Mouse (Mus musculus): ENCODE data around the gene Zfp580. TPM values are rescaled to one million over a fixed set of nuclear protein-coding genes. Genes with fewer than 3 reads are reported as not detected.
"Not testable (repeated sequence)": the region's sequence is repeated elsewhere in the genome, so short reads cannot be mapped to it uniquely, and the experiment has no call there.

Gene Zfp580
- total RNA-seq, 2 experiments from 2014 or later, result 10.1 to 11.6 TPM

GRCm38 (mm10) chr7:5061774-5062359 is 10.5 kb downstream of the Zfp580 start, which contains the start of gene U2af2:
Gene U2af2, plus strand, starts transcription at chr7:5062143.
- peak; percentile 97 for DNase-seq (ENCODE audit: low spot score in 2 of 2)

- DNase-seq (ENCODE audit: low spot score in 2 of 2), result no peak
Observed at GRCm38 (mm10) chr7:5062360-5063001, 11.1 kb downstream of the Zfp580 start.

GRCm38 (mm10) chr7:5064886-5065285 is 13.5 kb downstream of the Zfp580 start:
- no peak for DNase-seq (ENCODE audit: low spot score in 2 of 2)

DNA sequence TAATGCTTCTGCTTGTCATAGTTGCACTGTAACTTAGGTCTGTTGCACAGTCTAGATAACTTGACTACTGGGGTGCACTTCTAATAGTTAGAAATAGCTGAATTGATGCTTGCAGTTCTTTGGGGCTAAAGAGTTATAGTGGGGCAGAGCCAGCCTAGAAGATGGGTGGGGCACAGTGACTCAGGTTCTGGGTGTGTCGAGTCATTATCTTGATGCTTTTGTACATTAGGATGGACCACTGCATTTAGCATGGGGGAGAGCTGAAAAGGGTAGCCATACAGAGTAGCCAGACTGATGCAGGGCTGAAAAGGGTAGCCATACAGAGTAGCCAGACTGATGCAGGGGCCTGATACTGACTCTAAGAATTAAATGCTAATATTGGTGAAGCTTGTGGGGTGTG is 22.2 kb downstream of the Zfp580 start:
- no peak for DNase-seq (ENCODE audit: low spot score in 2 of 2)

DNA sequence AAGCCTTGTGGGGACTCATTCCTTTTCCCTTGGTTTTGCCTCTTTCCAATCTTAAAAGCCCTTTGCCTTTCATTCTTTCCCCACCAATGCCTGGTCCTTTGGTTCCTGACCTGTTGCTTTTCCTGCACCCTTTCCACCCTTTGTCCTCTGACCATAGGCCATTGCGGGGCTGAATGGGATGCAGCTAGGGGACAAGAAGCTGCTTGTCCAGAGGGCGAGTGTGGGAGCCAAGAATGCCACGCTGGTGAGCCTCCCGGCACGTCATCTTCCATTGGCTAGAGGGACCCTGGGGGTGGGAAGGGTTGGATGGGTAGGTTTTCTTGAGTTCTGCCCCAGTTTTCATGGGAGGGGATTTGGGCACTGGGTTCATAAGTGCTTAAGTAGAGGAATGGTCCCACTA is 23.6 kb downstream of the Zfp580 start:
- no peak for DNase-seq (ENCODE audit: low spot score in 2 of 2)

- no peak for DNase-seq (ENCODE audit: low spot score in 2 of 2)
Observed at GRCm38 (mm10) chr7:5076931-5077330, 25.6 kb downstream of the Zfp580 start.

GRCm38 (mm10) chr7:5079365-5080009 is 28.1 kb downstream of the Zfp580 start:
- DNase-seq (ENCODE audit: low spot score in 2 of 2), result not testable (repeated sequence)

- DNase-seq (ENCODE audit: low spot score in 2 of 2), result peak; percentile 93 to 98
Observed at GRCm38 (mm10) chr7:5080010-5080751, 28.8 kb downstream of the Zfp580 start, which contains the start of gene Epn1. Gene Epn1, plus strand, starts transcription at chr7:5080235.

DNA sequence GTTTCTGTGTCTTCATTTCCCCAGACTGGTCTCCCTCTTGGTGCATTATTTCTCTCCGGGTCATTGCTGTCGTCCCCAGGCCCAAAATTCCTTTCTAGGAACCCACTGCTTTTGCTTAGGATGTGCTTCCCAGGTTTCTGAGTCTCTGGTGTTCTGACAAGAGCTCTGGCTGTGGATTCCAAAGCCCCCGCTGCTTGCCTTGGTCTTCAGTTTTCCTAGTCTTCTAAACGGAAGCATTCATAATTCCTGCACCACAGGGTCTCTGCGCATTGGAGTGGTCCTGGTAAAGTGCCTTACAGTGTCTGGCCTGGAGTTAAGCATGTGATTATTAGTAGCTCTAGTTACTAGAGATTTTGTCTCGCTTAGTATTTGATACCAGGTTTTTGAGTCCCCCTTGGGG is 29.5 kb downstream of the Zfp580 start:
- DNase-seq (ENCODE audit: low spot score in 2 of 2), result no peak

DNA sequence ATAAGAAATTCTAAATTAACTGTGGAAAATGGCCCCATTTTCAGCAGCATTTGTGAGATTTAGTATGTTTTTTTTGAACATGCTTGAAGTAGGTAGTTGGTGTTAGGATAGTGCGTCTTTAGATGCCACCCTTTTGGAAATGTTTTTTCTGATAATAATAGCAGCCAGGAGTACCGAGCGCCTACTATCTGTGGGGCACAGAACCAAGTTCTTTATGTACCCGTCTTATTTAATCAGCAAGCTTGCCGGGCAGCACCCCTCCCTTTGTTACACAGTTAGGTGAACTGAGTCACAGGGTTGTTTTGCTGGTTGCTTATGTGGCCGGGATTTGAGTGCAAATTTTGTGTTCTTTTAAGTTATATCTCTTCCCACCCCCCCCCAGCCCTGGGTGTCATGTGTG is 29.9 kb downstream of the Zfp580 start:
- no peak for DNase-seq (ENCODE audit: low spot score in 2 of 2)

- no peak for DNase-seq (ENCODE audit: low spot score in 2 of 2)
Observed at GRCm38 (mm10) chr7:5081939-5082338, 30.6 kb downstream of the Zfp580 start.

DNA sequence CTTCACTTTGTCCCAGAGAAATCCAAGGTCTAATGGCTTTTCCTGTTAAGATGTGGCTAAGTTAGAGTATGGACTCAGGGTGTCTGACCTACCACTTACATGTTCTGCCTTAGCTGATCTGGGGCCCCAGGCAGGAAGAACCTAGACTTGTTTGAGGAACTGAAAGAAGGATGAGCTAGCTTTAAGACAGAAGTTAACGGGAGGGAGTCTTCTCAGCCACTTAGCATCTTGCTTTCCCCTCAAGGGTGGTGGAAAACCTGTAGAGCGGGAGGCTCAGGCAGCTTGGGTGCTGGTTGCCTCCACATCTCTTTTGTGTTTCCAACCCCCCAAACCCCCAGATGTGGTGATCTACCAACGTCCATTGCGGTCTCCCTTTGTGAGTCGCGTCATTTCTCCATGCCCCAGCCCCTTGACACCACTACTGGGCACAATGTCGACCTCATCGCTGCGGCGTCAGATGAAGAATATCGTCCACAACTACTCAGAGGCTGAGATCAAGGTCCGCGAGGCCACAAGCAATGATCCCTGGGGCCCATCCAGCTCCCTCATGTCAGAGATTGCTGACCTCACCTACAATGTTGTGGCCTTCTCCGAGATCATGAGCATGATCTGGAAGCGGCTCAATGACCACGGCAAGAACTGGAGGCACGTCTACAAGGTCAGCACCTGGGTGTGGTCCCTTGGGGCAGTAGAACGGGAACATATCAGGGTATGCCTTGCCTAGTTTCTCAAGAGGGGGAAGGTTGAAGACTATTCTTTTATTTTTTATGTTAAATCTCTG is 32.2 kb downstream of the Zfp580 start:
- DNase-seq (ENCODE audit: low spot score in 2 of 2), result no peak

GRCm38 (mm10) chr7:5085512-5085911 is 34.2 kb downstream of the Zfp580 start:
- DNase-seq (ENCODE audit: low spot score in 2 of 2), result no peak

DNA sequence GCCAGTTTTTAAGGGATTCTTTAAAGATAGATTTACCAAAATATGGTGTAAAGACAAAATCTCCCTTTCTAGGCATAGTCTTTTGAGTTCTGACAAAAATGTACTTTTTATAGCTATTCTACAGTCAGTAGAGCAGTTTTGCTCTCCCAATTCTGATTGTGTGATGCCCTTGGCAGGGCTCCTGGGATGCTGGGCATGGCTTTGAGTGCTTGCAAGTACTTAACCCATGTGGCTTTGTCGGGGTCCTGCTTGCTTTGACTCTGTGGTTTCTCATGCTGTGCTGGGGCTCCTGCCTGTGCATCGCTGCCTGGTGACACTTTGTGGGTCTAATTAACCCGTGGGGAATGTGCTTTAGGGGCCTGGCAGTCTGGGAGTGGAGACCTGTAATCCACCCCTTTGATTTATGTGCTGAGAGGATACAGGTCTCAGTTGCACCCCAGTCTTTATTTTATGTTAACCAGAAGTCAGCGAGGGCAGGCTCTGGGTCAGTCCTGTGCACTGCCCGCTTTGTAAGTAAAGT is 35.6 kb downstream of the Zfp580 start:
- no peak for DNase-seq (ENCODE audit: low spot score in 2 of 2)

- DNase-seq (ENCODE audit: low spot score in 2 of 2), result no peak
Observed at GRCm38 (mm10) chr7:5087886-5088285, 36.5 kb downstream of the Zfp580 start.

GRCm38 (mm10) chr7:5089853-5090252 is 38.5 kb downstream of the Zfp580 start:
- no peak for DNase-seq (ENCODE audit: low spot score in 2 of 2)

DNA sequence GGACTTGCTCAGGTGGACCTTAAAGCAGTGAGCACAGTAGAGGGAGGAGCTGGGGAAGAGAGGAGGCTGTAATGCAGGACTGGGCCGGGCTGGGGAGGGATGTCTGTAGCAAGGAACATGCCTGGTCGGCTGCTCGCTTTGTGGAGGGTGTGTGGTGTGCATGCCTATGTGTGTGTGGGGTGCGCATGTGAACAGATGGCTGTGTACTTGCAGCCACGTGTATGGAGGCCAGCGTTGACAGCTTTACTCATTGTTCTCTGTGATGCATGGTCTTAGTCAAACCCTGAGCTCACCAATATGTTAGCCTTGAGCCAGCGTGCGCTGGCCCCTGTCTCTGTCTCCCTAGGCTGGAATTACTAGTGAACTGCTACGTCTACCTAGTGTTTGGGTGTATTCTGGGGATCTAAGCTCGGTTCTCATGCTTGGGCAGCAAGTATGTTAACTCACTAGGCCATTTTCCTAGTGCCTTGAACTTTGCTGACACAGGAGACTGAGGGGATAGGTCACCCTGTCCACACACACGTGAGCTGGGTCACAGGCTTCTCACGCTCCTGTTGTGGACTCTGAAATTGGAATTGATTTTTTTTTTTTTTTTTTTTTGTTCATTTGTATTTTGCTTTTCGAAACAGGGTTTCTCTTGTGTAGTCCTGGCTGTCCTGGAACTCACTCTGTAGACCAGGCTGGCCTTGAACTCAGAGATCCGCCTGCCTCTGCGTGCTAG is 39.8 kb downstream of the Zfp580 start:
- DNase-seq (ENCODE audit: low spot score in 2 of 2), result no peak

GRCm38 (mm10) chr7:5092381-5092780 is 41.0 kb downstream of the Zfp580 start:
- no peak for DNase-seq (ENCODE audit: low spot score in 2 of 2)

DNA sequence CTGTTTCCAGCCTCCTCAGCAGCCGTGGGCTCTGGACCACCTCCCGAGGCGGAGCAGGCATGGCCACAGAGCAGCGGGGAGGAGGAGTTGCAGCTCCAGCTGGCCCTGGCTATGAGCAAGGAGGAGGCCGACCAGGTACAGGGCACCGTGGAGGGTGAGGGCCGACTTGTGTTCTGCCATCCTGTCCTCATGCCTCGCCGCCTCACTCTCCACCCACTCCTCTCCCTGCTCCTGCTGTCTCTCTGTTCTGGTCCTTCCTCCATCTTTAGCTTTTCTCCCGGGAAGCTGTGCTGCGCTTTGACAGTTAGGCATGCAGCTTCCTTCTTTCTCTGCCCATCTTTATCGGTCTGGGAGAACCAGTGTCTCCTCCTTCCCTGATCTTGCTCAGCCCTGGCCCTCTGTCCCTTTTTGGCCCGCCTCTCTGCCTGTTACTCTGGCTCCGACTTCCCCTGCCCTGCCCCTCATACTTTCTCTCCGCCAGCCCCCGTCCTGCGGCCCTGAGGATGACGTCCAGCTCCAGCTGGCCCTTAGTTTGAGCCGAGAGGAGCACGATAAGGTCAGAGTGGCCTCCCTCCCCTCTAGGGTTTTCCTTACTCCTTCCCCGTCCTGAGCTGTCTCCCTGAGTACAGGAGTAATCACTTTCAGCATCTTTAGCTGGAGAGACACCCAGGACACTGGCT is 41.6 kb downstream of the Zfp580 start:
- DNase-seq (ENCODE audit: low spot score in 2 of 2), result no peak

GRCm38 (mm10) chr7:5098769-5099168 is 47.4 kb downstream of the Zfp580 start:
- DNase-seq (ENCODE audit: low spot score in 2 of 2), result no peak

Data from gastrocnemius, postnatal 4 days (tissue).